Comparison of ENCODE assay signal across 10 mouse cellular contexts in the genomic region with DNA sequence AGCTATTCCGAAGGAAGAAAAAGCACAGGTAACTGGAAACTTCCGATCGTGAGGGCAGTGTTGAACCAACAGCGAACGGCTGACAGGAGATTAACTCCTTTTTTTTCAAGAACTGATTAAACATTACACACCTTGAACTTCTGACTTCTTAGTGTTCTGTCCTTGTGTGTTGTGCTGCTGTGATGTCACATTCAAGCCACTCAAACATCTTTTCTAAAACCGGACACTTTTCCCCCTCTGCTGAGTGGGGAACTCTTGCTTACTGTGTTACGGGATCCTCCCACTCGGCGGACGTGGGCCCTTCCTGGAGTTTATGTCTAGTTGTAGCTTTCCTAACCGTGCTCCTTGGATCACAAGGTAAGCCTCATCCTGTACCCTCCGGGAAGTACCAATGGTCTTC. TPM values are rescaled to one million over a fixed set of nuclear protein-coding genes. Genes with fewer than 3 reads are reported as not detected.
A peak's percentile ranks its signal among the peaks of the same experiment; 100 is the strongest.
DNase-seq lines count a peak whose midpoint lies in the region; ATAC-seq and TF ChIP-seq lines count a peak whose summit lies in the region.
"Had no signal": no experiment of that assay in that cellular context is flagged by ENCODE, and none has a peak within 500 bp of the region (broad histone marks: within the 10 kb centered on the region; RNA-seq: fewer than 3 reads in every experiment).

A gene (plus strand): TSS at position 130 of the 400 bp plus-strand sequence.

- ATAC-seq in heart, postnatal 0 days (ENCODE audit: insufficient read depth, low read depth): no peak
- ATAC-seq in embryonic facial prominence, embryonic 14.5 days (ENCODE audit: low read depth): no peak
- ATAC-seq in intestine, postnatal 0 days: no peak
- ATAC-seq in midbrain, embryonic 14.5 days (ENCODE audit: low FRiP score, low TSS enrichment): no peak

- TF ChIP-seq CTCF in heart, postnatal 0 days (IDR thresholded peaks at IDR 0.05; ENCODE audit: low read depth): no peak
- no peak for TF ChIP-seq CTCF in intestine, postnatal 0 days (IDR thresholded peaks at IDR 0.05; ENCODE audit: low read depth)

- peak within 1 kb of the TSS; percentile 28; the same call in 1 of the 2 replicates for H3K9ac ChIP-seq in heart, postnatal 0 days (replicated peaks; ENCODE audit: low read depth, low read length)
- peak within 1 kb of the TSS; percentile 41; the same call in 1 of the 2 replicates for H3K9ac ChIP-seq in embryonic facial prominence, embryonic 14.5 days (ENCODE audit: low read depth, low read length)
- H3K9ac ChIP-seq in intestine, postnatal 0 days (ENCODE audit: low read depth, low read length): no peak within 1 kb of the TSS
- peak within 1 kb of the TSS; percentile 43; the same call in 1 of the 2 replicates for H3K9ac ChIP-seq in midbrain, embryonic 14.5 days (replicated peaks; ENCODE audit: low read length)

- H3K27me3 ChIP-seq in heart, postnatal 0 days (ENCODE audit: control insufficient read depth, insufficient read depth, low read length): peaks cover 12% of the 10 kb centered on the region; the same call in 1 of the 2 replicates
- H3K27me3 ChIP-seq in embryonic facial prominence, embryonic 14.5 days (replicated peaks; ENCODE audit: control insufficient read depth, insufficient read depth, low read length): no peaks in the 10 kb centered on the region
- peaks cover 17% of the 10 kb centered on the region for H3K27me3 ChIP-seq in intestine, postnatal 0 days (replicated peaks; ENCODE audit: control insufficient read depth, insufficient read depth, low read length)
- H3K27me3 ChIP-seq in midbrain, embryonic 14.5 days (ENCODE audit: control insufficient read depth, insufficient read depth, low read length): peaks cover 47% of the 10 kb centered on the region
- H3K27me3 ChIP-seq: CH12.LX had no signal

- H3K4me3 ChIP-seq in heart, postnatal 0 days (ENCODE audit: low read depth, low read length): peak within 1 kb of the TSS; percentile 33
- H3K4me3 ChIP-seq in embryonic facial prominence, embryonic 14.5 days (ENCODE audit: low read depth, low read length): peak within 1 kb of the TSS; percentile 28
- H3K4me3 ChIP-seq in intestine, postnatal 0 days (ENCODE audit: low read depth, low read length): no peak within 1 kb of the TSS
- peak within 1 kb of the TSS; percentile 25 for H3K4me3 ChIP-seq in midbrain, embryonic 14.5 days (replicated peaks; ENCODE audit: low read depth, low read length)

- no peak for TF ChIP-seq EP300 in heart, postnatal 0 days (IDR thresholded peaks at IDR 0.05; ENCODE audit: low read depth)

- H3K4me2 ChIP-seq in heart, postnatal 0 days (ENCODE audit: low read depth, low read length): peak within 1 kb of the TSS; percentile 62
- peak within 1 kb of the TSS; percentile 70 for H3K4me2 ChIP-seq in embryonic facial prominence, embryonic 14.5 days (ENCODE audit: low read depth, low read length)
- peak within 1 kb of the TSS; percentile 54 for H3K4me2 ChIP-seq in intestine, postnatal 0 days (replicated peaks; ENCODE audit: low read depth)
- H3K4me2 ChIP-seq in midbrain, embryonic 14.5 days (ENCODE audit: low read length): peak within 1 kb of the TSS; percentile 59

- no peak for DNase-seq in heart, postnatal 0 days (ENCODE audit: low spot score)
- no peak for DNase-seq in heart, adult 18-20 months
- no peak for DNase-seq in embryonic facial prominence, embryonic 14.5 days (ENCODE audit: low spot score)
- no peak for DNase-seq in midbrain, embryonic 14.5 days
- DNase-seq in adrenal gland, adult 18-20 months (ENCODE audit: low spot score in 2 of 2): no peak
- DNase-seq in layer of hippocampus, adult 9-10 months (ENCODE audit: low spot score): no peak
- DNase-seq in urinary bladder, postnatal 10 days (ENCODE audit: low spot score): no peak

- H3K27ac ChIP-seq in heart, postnatal 0 days (ENCODE audit: low read depth): no peak within 1 kb of the TSS
- peak within 1 kb of the TSS; percentile 70 for H3K27ac ChIP-seq in embryonic facial prominence, embryonic 14.5 days (replicated peaks; ENCODE audit: low read depth, low read length)
- H3K27ac ChIP-seq in intestine, postnatal 0 days (ENCODE audit: low read depth, low read length): no peak within 1 kb of the TSS
- no peak within 1 kb of the TSS for H3K27ac ChIP-seq in midbrain, embryonic 14.5 days (replicated peaks; ENCODE audit: low read depth, low read length)

- peaks cover 4% of the 10 kb centered on the region; the same call in 1 of the 2 replicates for H3K36me3 ChIP-seq in heart, postnatal 0 days (replicated peaks; ENCODE audit: control insufficient read depth, insufficient read depth, low read length)
- H3K36me3 ChIP-seq in embryonic facial prominence, embryonic 14.5 days (ENCODE audit: control insufficient read depth, insufficient read depth, low read length): peaks cover 19% of the 10 kb centered on the region
- H3K36me3 ChIP-seq in intestine, postnatal 0 days (ENCODE audit: control insufficient read depth, insufficient read depth): no peaks in the 10 kb centered on the region
- no peaks in the 10 kb centered on the region for H3K36me3 ChIP-seq in midbrain, embryonic 14.5 days (ENCODE audit: control insufficient read depth, insufficient read depth, low read length)

- peaks cover 7% of the 10 kb centered on the region; the same call in 1 of the 2 replicates for H3K4me1 ChIP-seq in heart, postnatal 0 days (ENCODE audit: control insufficient read depth, insufficient read depth)
- H3K4me1 ChIP-seq in embryonic facial prominence, embryonic 14.5 days (ENCODE audit: control insufficient read depth, insufficient read depth, low read length): peaks cover 26% of the 10 kb centered on the region
- H3K4me1 ChIP-seq in intestine, postnatal 0 days (replicated peaks; ENCODE audit: control insufficient read depth, insufficient read depth, low read length): no peaks in the 10 kb centered on the region
- 0 out of 2 replicates have a peak, but pooled peaks cover 7% of the 10 kb centered on the region for H3K4me1 ChIP-seq in midbrain, embryonic 14.5 days (ENCODE audit: control insufficient read depth, insufficient read depth, low read length)

- H3K9me3 ChIP-seq in heart, postnatal 0 days (replicated peaks; ENCODE audit: control insufficient read depth, low read length): no peaks in the 10 kb centered on the region
- H3K9me3 ChIP-seq in embryonic facial prominence, embryonic 14.5 days (ENCODE audit: control insufficient read depth, low read length): no peaks in the 10 kb centered on the region
- H3K9me3 ChIP-seq in intestine, postnatal 0 days (ENCODE audit: control insufficient read depth): no peaks in the 10 kb centered on the region
- no peaks in the 10 kb centered on the region for H3K9me3 ChIP-seq in midbrain, embryonic 14.5 days (ENCODE audit: control insufficient read depth, low read length)

- 88% methylated on average over 12 of the region's 12 CpGs for WGBS in heart, postnatal 0 days
- 80% methylated on average over 12 of the region's 12 CpGs for WGBS in embryonic facial prominence, embryonic 14.5 days
- 72% methylated on average over 12 of the region's 12 CpGs for WGBS in intestine, postnatal 0 days
- 85% methylated on average over 12 of the region's 12 CpGs for WGBS in midbrain, embryonic 14.5 days

RNA-seq across cellular contexts. Expression of the gene that starts here (rescaled TPM):
- total RNA-seq in heart, postnatal 0 days (2014; rRNA removed; ENCODE audit: low replicate concordance): not detected in 2 replicates
- polyA plus RNA-seq in heart, postnatal 0 days (2015; fragmentation: Nextera tagmentation; extraction: Ambion mirVana): not detected in 2 replicates
- total RNA-seq in heart, adult 18-20 months (2021): not detected
- polyA plus RNA-seq in embryonic facial prominence, embryonic 14.5 days (2014; fragmentation: Nextera tagmentation; extraction: Ambion mirVana): not detected in 2 replicates
- not detected in 2 replicates for polyA plus RNA-seq in intestine, postnatal 0 days (2015; fragmentation: Nextera tagmentation; extraction: Ambion mirVana)
- not detected in 2 replicates for polyA plus RNA-seq in midbrain, embryonic 14.5 days (2014; fragmentation: Nextera tagmentation; extraction: Ambion mirVana)
- total RNA-seq in adrenal gland, adult 18-20 months (2021): not detected
- total RNA-seq: CH12.LX had no signal
- polyA plus RNA-seq: large intestine, adult 2 months had no signal
